Mouse (Mus musculus): ENCODE data around the gene Prep.
"Not testable (repeated sequence)": the region's sequence is repeated elsewhere in the genome, so short reads cannot be mapped to it uniquely, and the experiment has no call there.

Gene Prep

GRCm38 (mm10) chr10:45075491-45076051 is 8.6 kb downstream of the Prep start:
- no peak for DNase-seq (ENCODE audit: low spot score in 2 of 2)

- no peak for DNase-seq (ENCODE audit: low spot score in 2 of 2)
Measured at GRCm38 (mm10) chr10:45076585-45076984, 9.6 kb downstream of the Prep start.

DNA sequence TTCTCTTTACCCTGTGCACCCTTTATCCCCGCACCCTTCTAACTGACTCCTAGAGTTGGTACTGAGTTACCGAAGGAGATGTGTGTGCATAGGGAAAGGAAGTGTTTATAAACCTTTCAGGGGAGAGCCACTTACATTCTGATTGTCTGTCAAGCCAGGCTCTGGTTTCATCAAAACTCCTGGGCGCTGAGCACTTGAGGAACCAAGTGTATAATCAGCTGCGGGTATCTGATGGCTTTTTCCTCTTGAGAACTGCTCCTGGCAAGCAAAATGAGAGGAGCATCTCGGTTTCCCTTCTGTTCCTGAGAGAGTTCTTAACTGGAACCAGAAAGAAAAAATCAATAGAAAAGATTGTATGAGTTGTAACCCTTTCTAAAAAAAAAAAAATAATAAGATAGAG is 10.3 kb downstream of the Prep start:
- no peak for DNase-seq (ENCODE audit: low spot score in 2 of 2)

- no peak for DNase-seq (ENCODE audit: low spot score in 2 of 2)
Measured at GRCm38 (mm10) chr10:45079756-45080155, 12.8 kb downstream of the Prep start.

DNA sequence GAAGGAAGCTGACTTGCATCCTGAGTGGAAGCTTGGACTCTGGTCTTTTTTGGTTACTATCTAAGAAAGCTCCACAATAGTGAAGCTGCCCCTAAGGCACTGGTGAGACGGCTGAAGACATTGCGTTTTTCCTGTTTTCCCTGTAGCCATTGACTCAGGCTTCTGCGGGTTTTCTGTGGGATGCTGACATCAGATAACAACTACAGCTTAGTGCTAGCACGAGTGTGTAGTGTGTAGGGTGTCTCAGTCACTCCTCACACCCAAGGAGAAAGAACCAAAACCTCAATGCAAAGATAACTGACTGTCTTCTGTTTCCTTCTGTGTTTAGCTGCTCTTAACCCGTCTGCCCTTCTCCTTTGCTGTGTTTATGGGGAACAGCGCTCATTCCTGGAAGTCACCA is 13.5 kb downstream of the Prep start:
- no peak for DNase-seq (ENCODE audit: low spot score in 2 of 2)

DNA sequence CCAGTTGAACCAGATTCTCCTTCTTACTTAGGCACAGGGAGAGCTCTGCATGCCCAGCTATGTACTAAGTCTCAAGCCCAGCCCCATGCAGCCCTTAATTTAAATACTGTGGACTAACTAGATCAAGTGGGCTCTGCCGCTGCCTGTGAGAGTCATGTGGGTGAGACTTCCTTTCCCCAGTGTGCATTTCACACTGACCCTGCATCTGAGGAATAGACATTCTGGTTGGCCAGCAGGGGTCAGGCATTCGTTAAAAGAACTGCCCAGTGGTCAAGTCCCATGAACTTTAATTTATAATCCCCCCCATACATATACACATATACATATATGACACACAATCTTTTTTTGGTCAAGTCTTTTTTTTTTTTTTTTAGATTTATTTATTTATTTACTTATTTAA is 15.7 kb downstream of the Prep start:
- no peak for DNase-seq (ENCODE audit: low spot score in 2 of 2)

GRCm38 (mm10) chr10:45084002-45084401 is 17.0 kb downstream of the Prep start:
- DNase-seq (ENCODE audit: low spot score in 2 of 2) = not testable (repeated sequence)

DNA sequence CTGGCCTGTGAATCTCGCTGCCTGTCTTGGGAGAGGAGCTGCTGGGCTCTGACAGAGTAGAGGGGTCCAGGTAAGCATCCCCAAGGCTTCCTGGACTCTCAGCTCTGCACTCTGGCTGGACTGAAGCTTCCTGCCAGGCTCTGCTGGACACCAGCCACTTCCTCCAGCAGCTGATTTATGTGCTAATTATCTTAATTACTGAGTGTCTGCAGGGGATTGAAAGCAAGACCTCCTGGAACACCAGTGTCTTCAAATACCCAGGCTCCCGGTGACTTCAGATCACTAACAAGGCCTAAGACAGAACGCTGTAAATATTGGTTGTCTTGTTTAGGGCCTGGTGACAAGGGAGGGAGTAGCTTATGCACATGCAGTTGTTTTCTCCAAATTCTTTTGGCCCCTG is 17.5 kb downstream of the Prep start:
- no peak for DNase-seq (ENCODE audit: low spot score in 2 of 2)

DNA sequence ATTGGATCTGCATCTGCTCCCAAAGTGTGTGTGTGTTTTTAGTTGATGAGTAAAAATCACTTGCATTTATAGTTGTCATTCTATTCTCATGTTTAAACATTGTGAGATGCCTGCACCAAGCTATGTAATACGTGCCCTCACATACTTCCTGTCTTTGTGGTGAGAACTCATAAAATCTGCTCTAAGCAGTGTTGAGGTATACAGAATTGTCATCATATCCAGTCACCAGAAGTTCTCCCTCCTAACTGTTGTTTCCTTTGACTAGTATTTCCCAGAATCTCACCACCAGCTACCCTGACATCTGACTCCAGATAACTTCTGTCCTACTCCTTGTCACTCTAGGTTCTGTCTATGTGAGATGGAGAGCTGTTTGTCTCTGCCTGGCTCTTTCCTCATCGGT is 18.3 kb downstream of the Prep start:
- DNase-seq (ENCODE audit: low spot score in 2 of 2) = no peak

- DNase-seq (ENCODE audit: low spot score in 2 of 2) = peak; percentile 21 to 69
Measured at GRCm38 (mm10) chr10:45086637-45087036, 19.6 kb downstream of the Prep start.

GRCm38 (mm10) chr10:45091462-45092079 is 24.6 kb downstream of the Prep start:
- DNase-seq (ENCODE audit: low spot score in 2 of 2) = no peak

DNA sequence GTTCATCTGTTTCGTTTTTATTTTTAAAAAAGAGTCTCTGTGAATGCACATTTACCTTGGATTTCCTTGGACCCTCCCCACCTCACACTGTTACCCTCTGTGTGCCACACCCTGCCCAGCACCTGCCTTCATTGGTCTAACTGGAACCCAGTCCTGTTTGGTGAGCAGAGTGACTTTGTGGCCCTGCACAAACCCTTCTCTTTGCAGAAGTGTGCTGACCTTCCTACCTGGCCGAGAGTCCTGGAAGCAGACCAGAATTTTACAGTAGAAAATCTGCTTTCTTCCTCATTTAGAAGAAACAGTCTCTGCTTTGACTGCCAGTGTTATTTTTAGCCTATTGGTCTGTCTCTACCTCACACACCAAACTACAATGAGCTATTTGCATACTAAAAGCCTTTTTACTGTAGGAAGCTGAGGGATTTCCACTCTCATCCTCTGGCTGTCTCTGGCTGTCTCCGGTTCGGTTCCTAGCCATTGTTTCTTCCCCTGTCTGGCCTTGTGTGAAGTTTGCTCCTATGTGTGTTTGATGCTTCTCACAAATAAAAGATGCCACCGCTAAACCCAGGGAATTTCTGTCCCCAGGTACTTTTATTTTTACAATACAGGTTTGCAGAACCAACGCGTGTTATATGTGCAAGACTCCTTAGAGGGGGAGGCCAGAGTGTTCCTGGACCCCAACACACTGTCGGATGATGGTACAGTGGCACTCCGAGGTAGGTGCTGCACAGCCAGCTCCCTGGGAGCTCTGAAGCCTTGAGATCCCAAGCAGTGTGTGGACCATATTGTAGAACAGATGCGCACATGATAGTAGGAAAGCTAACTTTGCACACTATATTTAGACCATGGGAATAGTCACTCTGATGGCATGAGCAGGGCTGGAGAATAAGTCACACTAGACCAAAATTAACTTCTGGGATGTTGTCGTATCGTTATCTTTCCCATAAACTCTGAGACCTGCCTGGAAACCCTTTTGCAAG is 25.4 kb downstream of the Prep start:
- no peak for DNase-seq (ENCODE audit: low spot score in 2 of 2)

DNA sequence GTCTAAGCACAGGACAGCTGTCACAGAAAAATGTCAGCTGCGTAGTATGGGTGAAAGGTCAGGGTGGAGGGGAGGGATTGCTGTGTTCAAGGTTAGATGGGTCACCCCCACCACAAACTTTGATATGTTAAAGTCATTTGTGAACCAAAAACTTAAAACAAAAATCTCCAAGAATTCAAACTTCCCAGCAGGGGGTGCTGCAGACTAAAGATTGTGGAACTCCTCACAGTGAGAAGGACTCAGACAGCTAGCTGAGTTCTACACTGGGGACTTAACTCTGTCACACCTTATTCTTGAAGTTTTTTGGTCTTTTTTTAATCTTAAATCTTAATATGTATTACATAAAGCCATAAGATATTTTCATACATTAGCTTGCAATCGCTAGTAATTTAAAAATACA is 31.7 kb downstream of the Prep start:
- DNase-seq (ENCODE audit: low spot score in 2 of 2) = peak; percentile 35 to 63

DNA sequence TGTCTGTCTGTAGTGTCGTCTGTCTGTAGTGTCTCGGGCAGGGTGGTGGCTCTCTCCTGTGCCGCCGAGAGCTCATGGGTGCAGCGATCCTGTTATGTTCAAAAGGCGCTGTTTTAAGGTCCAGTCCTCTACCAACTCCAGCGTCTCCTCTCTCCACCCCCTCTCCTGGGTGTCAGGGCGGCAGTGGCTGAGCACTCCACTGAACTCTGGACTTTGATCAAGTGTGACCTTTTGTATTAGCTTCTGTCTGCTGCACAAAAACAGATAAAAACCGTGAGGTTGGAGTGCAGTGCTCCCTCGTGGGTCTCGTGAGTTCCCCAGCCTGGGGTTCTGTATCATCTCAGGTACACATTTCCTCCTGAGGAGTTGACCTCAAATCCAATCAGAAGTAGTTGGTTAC is 33.5 kb downstream of the Prep start:
- no peak for DNase-seq (ENCODE audit: low spot score in 2 of 2)

- DNase-seq (ENCODE audit: low spot score in 2 of 2) = peak; percentile 44 to 58
Measured at GRCm38 (mm10) chr10:45103184-45103583, 36.2 kb downstream of the Prep start.

GRCm38 (mm10) chr10:45104098-45104497 is 37.1 kb downstream of the Prep start:
- no peak for DNase-seq (ENCODE audit: low spot score in 2 of 2)

GRCm38 (mm10) chr10:45104535-45105079 is 37.6 kb downstream of the Prep start:
- no peak for DNase-seq (ENCODE audit: low spot score in 2 of 2)

- no peak for DNase-seq (ENCODE audit: low spot score in 2 of 2)
Measured at GRCm38 (mm10) chr10:45106541-45106940, 39.5 kb downstream of the Prep start.

GRCm38 (mm10) chr10:45107313-45107712 is 40.3 kb downstream of the Prep start:
- no peak for DNase-seq (ENCODE audit: low spot score in 2 of 2)

DNA sequence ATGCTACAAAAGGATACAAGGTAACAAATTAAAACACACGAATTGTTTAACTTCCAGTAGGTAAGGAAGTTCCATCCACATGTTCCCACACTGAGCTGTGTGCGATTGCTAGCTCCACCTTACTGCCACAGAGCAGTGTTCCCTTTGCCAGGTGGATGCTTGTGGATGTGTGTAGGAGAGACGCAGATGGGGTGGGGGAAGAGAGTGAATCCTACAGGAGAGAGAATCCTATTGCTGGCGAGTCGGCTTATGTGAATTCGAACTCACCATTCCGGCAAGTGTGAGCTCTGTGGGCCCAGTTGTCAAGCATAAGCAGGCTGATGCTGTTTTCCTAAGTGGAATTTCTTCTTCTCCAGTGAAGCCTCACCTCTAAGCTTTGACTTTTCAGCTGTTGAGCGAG is 42.0 kb downstream of the Prep start:
- no peak for DNase-seq (ENCODE audit: low spot score in 2 of 2)

- no peak for DNase-seq (ENCODE audit: low spot score in 2 of 2)
Measured at GRCm38 (mm10) chr10:45109974-45110373, 43.0 kb downstream of the Prep start.

GRCm38 (mm10) chr10:45112927-45113326 is 45.9 kb downstream of the Prep start:
- no peak for DNase-seq (ENCODE audit: low spot score in 2 of 2)

Measured in thymus, postnatal 10 days (tissue).